Mouse (Mus musculus) kidney, adult 18-20 months (tissue): ENCODE data around the gene Adam6b.
"Not testable (repeated sequence)": the region's sequence is repeated elsewhere in the genome, so short reads cannot be mapped to it uniquely, and the experiment has no call there.

ENCODE experiments used
- DNase-seq: peaks from one replicate; pipeline ENCODE4 v3.0.0; 2021

The Adam6b gene

DNA sequence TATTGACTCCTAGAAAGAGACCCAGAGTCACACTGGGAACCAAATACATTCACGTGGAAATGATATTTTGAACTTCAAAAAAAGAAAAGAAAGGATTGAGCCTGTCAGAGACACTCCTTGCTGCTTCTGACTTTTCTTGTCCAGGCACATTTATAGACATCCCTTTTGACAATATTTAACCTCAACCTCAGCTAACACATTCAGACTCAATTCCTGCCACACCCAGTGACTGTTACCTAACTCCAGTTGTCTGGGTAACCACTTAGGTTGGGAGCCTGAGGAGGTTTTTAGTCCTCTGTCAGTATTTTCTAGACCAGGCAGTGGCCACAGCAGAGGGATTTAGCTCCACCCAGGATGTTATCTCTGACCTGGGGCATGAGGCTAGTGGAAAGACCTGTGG, at the start of gene Adam6b:
Gene Adam6b, plus strand, starts transcription at position 301 of the 400 bp plus-strand sequence.
- DNase-seq, result not testable (repeated sequence)

DNA sequence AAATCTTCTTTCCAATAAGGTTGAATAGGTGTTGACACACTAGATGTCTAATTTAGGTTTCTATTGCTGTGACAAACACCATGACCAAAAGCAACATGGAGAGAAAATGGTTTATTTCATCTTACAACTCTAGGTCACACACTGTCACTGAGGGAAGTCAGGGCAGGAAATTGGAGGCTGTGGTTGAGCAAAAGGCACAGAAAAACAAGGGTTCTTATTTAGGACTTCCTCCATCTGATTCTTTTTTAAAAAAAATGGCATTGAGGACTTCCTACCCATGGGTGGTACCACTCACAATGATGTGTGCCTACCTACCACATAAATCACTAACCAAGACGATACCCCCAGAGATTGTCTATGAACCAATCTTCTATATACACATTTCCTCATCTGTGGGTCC, 43.2 kb upstream of the Adam6b start:
- no peak for DNase-seq

DNA sequence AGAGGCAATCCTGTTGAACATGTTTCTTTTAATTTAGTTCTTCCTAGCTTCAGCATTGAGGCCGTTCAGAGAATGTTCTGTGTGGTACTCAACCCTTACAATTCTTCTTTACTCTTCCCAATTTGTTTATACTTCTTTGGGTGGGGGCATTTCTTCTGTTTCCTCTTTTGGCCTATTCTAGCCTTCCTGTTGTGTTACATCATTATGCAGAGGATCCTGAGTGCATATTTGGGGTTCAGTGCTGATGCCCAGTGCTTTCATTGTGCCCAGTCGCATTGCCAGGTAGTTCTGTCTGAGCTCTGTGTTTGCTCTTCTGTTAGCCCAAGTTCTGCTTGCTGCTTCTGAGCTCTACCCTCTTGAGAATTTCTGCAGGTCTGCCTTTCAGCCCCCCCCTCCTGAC, 13.1 kb upstream of the Adam6b start:
- no peak for DNase-seq

DNA sequence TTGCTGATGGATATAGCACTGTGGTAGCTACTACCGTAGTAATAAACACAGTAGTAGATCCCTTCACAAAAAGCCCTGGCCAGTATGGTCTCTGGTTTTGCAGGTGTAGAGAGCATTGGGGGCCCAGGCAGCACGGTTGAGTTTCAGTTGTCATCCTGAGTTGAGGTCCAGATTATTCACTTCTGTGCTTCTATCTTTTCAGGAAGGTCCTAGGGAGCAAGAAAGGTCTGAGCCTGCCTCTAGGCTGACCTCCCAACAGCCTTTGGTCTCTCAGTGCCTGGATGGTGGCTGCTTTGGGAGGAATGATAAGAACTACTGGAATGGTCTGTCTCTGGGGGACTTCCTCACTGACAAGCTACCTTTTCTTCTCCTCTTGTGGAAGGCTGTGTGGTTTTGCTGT, 7.2 kb upstream of the Adam6b start:
- DNase-seq, result no peak

DNA sequence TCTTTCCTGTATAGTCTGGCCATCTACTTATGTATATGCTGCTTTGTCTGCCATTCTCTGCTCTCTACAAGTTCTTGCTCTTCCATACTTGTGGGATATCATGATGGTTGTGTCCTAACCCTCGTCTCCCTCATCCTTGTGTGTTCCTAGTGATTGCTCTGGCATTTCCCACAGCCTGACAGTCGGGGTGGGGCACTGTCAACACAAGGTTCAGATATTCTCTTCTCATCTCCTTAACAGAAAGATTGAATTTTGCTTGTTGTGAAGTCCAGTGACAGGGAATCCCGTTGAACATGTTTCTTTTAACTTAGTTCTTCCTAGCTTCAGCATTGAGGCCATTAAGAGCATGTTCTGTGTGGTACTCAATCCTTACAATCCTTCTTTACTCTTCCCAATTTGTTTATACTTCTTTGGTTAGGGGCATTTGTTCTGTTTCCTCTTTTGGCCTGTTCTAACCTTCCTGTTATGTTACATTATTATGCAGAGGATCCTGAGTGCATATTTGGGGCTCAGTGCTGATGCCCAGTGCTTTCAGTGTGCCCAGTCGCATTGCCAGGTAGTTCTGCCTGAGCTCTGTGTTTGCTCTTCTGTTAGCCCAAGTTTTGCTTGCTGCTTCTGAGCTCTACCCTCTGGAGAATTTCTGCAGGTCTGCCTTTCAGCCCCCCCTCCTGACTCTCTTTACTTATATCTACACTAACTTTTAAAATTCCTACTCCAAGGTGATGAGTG, 6.5 kb upstream of the Adam6b start:
- no peak for DNase-seq

DNA sequence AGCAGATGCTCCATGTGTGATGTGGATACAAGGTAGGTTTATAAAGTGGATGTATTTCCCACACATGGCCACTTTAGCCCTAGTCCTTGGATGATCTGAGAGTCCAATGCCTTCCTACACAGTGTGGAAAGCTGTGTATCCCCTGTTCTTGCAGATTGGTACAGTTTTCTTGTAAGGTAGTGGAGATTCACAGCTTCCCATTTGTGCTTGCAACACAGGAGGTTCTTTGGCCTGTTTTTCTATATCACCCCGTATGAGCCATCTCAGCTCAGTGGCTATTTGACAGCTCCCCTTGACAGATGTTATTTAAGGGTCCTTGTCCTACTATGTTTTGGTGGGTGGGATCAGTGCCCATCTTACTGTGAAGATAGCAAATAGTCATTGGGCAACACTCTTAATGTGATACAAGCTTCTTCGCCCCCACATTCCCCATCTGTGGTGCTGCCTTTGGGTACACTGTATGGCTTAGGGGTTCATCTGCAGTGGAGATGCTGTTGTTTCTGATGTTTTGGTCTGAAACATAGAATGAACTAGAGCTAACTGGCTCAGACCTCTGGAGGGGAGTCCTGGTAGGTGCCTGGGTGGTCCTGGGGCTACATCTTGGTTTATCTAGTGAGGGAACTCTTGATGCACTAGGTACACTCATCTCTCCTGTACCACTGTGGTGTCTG, 5.7 kb upstream of the Adam6b start:
- no peak for DNase-seq

DNA sequence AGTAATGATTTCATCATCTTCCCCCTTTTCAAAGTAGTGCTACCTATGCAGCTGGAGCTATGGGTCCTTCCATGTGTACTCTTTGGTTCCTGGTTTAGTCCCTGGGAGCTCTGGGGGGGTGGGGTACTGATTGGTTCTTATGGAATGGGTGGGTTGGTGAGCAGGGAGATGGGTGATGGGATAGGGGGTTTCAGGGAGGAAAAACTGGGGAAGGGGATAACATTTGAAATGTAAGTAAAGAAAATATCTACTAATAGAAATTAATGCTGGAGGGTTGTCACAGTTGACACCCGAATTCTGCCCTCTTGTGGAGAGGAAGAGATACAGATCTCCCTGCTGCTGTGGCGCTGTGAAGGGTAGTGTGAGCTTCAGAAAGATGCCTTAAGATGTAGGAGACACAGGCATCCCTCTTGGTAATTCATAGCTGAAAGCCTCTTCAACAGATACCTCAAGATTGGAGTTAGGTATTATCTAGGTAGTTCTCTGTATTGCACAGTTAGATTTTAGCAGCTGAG, 4.3 kb upstream of the Adam6b start:
- DNase-seq, result no peak

DNA sequence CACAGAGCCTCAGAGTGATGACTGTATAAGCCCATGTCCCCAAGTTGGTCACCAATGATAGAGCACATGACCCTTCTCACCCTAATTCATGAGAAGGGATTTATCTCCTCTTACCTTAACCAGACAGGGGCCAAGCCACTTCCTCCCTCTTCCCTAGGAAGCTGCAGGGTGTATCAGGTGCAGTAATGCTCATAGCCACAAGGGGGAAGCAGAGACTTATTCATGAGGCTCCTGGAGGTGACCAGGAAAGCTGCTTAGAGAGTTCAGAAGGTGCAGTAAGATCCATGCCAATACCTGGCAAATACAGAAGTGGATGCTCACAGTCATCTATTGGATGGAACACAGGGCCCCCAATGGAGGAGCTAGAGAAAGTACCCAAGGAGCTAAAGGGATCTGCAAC, 1.6 kb upstream of the Adam6b start:
- DNase-seq, result peak; percentile 75

DNA sequence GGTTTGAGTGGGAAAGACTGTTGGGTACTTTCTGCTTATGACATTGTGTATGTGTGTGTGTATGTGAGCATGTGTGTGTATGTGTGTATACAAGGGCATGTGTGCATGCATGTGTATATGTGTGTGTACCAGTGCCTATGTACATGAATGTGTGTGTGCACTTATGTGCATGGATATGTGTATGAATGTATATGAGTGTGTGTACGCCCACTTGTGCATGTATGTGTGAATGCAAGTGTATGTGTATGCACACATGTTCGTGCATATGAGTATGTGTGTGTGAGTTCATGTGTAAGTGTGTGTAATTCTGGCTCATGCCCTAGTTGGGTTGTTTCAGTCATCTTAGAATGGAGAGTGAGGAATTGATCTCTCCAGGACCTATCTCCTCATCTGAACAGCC, 36.6 kb downstream of the Adam6b start:
- no peak for DNase-seq
